Mouse (Mus musculus) CH12.LX (cell line): ENCODE data around the gene Pdcd4. TPM values are rescaled to one million over a fixed set of nuclear protein-coding genes. Genes with fewer than 3 reads are reported as not detected.
"Not testable (repeated sequence)": the region's sequence is repeated elsewhere in the genome, so short reads cannot be mapped to it uniquely, and the experiment has no call there.

Experiments
- DNase-seq: peaks from one replicate; pipeline ENCODE4 v3.0.0-alpha.2; 2013; ENCODE audit errors: extremely low read depth
- H3K27ac ChIP-seq: 2 replicates; pipeline ENCODE4 v1.5.1; 2012; ENCODE audit warnings: low read depth, mild to moderate bottlenecking, control low read depth, moderate library complexity; ENCODE audit not compliant: insufficient read depth
- H3K27me3 ChIP-seq: replicated peaks from 2 replicates; pipeline ENCODE3; 2012; ENCODE audit warnings: inconsistent platforms
- H3K36me3 ChIP-seq, 2 experiments: replicated peaks in 1 of 2; 2 replicates each; pipeline versions ENCODE3 to v1.6.1; 2012; ENCODE audit warnings: inconsistent platforms in 1 of 2, low read length in 1 of 2, mild to moderate bottlenecking in 1 of 2, mixed read lengths in 1 of 2, moderate library complexity in 1 of 2; ENCODE audit not compliant: control insufficient read depth in 1 of 2, insufficient read depth in 1 of 2
- H3K4me1 ChIP-seq, 2 experiments: 2 replicates each; pipeline ENCODE4 v1.6.1; 2012; ENCODE audit warnings: inconsistent platforms in 1 of 2, moderate library complexity in 1 of 2; ENCODE audit not compliant: insufficient read depth in 2 of 2, control insufficient read depth in 1 of 2
- H3K4me2 ChIP-seq: 2 replicates; pipeline ENCODE4 v1.6.1; 2012; ENCODE audit warnings: low read depth, mild to moderate bottlenecking, control low read depth; ENCODE audit not compliant: poor library complexity, insufficient read depth, severe bottlenecking
- H3K4me3 ChIP-seq, 3 experiments: fragments of 150-350 bp in 1 of 3; sonication (generic) in 1 of 3; replicated peaks in 1 of 3; 2 replicates each; pipeline versions ENCODE3 to v1.5.1; 2011 to 2012; ENCODE audit warnings: low read depth in 2 of 3, low read length in 2 of 3, mild to moderate bottlenecking in 2 of 3, moderate library complexity in 2 of 3, control low read depth in 1 of 3, improper control_type of control experiment in 1 of 3, inconsistent platforms in 1 of 3, mixed read lengths in 1 of 3; ENCODE audit not compliant: poor library complexity in 1 of 3
- H3K79me2 ChIP-seq: replicated peaks from 2 replicates; pipeline ENCODE4 v1.6.1; 2012; ENCODE audit warnings: mild to moderate bottlenecking, moderate library complexity; ENCODE audit not compliant: control insufficient read depth, poor library complexity, insufficient read depth, severe bottlenecking; ENCODE audit errors: extremely low read depth
- H3K9ac ChIP-seq: 2 replicates; pipeline ENCODE4 v1.6.1; 2012; ENCODE audit warnings: low read depth, mild to moderate bottlenecking, control low read depth, moderate library complexity; ENCODE audit not compliant: insufficient read depth
- H3K9me3 ChIP-seq: replicated peaks from 2 replicates; pipeline ENCODE3; 2012; ENCODE audit warnings: low read length, inconsistent platforms, mixed read lengths
- BHLHE40 ChIP-seq: IDR thresholded peaks from 2 replicates; pipeline ENCODE4 v1.6.1; 2011; ENCODE audit warnings: mild to moderate bottlenecking, low read depth, low read length, improper control_type of control experiment
- CHD2 ChIP-seq: IDR thresholded peaks from 2 replicates; pipeline ENCODE4 v1.6.1; 2011; ENCODE audit warnings: low read length, improper control_type of control experiment
- CTCF ChIP-seq, 2 experiments: IDR thresholded peaks in 1 of 2; conservative IDR thresholded peaks in 1 of 2; 2 replicates each; pipeline ENCODE4 v1.5.1; 2011 to 2012; ENCODE audit warnings: low read depth in 2 of 2, low read length in 2 of 2, improper control_type of control experiment in 1 of 2, inconsistent platforms in 1 of 2, mild to moderate bottlenecking in 1 of 2, moderate library complexity in 1 of 2
- E2F4 ChIP-seq: IDR thresholded peaks from 2 replicates; pipeline ENCODE4 v1.6.1; 2011; ENCODE audit warnings: low read depth, low read length, improper control_type of control experiment; ENCODE audit not compliant: insufficient replicate concordance
- ETS1 ChIP-seq: conservative IDR thresholded peaks from 2 replicates; pipeline ENCODE4 v1.6.1; 2012; ENCODE audit warnings: low read depth, mild to moderate bottlenecking, inconsistent platforms, low read length, improper control_type of control experiment, moderate library complexity
- MAZ ChIP-seq: IDR thresholded peaks from 2 replicates; pipeline ENCODE4 v1.6.1; 2012; ENCODE audit warnings: low read depth, mild to moderate bottlenecking, inconsistent platforms, low read length, improper control_type of control experiment, moderate library complexity
- MEF2A ChIP-seq: IDR thresholded peaks from 2 replicates; pipeline ENCODE4 v1.6.1; 2014; ENCODE audit warnings: low read depth, mild to moderate bottlenecking, inconsistent platforms, low read length, improper control_type of control experiment, borderline replicate concordance
- POLR2A ChIP-seq: IDR thresholded peaks from 2 replicates; pipeline ENCODE4 v1.6.1; 2011; ENCODE audit warnings: low read depth, mild to moderate bottlenecking, improper control_type of control experiment, low read length
- RAD21 ChIP-seq: IDR thresholded peaks from 2 replicates; pipeline ENCODE4 v1.6.1; 2011; ENCODE audit warnings: low read depth, mild to moderate bottlenecking, low read length, improper control_type of control experiment, moderate library complexity
- SMC3 ChIP-seq: IDR thresholded peaks from 2 replicates; pipeline ENCODE4 v1.6.1; 2011; ENCODE audit warnings: low read depth, low read length, improper control_type of control experiment
- TBP ChIP-seq: conservative IDR thresholded peaks from 2 replicates; pipeline ENCODE4 v1.6.1; 2011; ENCODE audit warnings: low read depth, low read length, improper control_type of control experiment
- TCF12 ChIP-seq: IDR thresholded peaks from 2 replicates; pipeline ENCODE4 v1.6.1; 2014; ENCODE audit warnings: low read depth, mild to moderate bottlenecking, inconsistent platforms, low read length, improper control_type of control experiment
- UBTF ChIP-seq: IDR thresholded peaks from 2 replicates; pipeline ENCODE4 v1.6.1; 2012; ENCODE audit warnings: low read depth, mild to moderate bottlenecking, inconsistent platforms, low read length, improper control_type of control experiment, moderate library complexity
- ZC3H11A ChIP-seq: IDR thresholded peaks from 2 replicates; pipeline ENCODE4 v1.6.1; 2012; ENCODE audit warnings: low read depth, mild to moderate bottlenecking, inconsistent platforms, low read length, improper control_type of control experiment
- ZKSCAN1 ChIP-seq: IDR thresholded peaks from 2 replicates; pipeline ENCODE4 v1.6.1; 2012; ENCODE audit warnings: low read depth, inconsistent platforms, low read length, improper control_type of control experiment, borderline replicate concordance
- dilution Hi-C: fragments of 300-500 bp; cut with MboI; formaldehyde crosslinking; loops from 2 replicates; pipeline ENCODE4 v1.14.3; 2020; ENCODE audit warnings: low sequenced_read_pairs; ENCODE audit not compliant: extremely low pct_unique_long_range_greater_than_20kb, extremely low pct_ligation_motif_present
- in situ Hi-C: fragments of 300-500 bp; cut with MboI; formaldehyde crosslinking; loops from 3 replicates; pipeline ENCODE4 v1.14.3; 2019; ENCODE audit warnings: low sequenced_read_pairs, low pct_ligation_motif_present, low pct_unique_long_range_greater_than_20kb, mixed read lengths
- polyA plus RNA-seq: library from polyadenylated mRNA; unstranded; fragments of >175 nt; gene quantifications from 2 replicates; pipeline ENCODE4 v1.2.1, GENCODE M21; 2012; ENCODE audit warnings: low read depth; ENCODE audit not compliant: insufficient read length
- total RNA-seq, 2 experiments: library from RNA; depleted of rRNA; stranded (reverse); fragments of 300-350 nt in 1 of 2; fragments of >200 nt in 1 of 2; gene quantifications; 2 replicates each; pipeline ENCODE4 v1.2.3; 2012 to 2014

Pdcd4 gene
- total and polyA plus RNA-seq, 3 experiments = 24.4 to 39.0 (median 26.3) TPM

DNA sequence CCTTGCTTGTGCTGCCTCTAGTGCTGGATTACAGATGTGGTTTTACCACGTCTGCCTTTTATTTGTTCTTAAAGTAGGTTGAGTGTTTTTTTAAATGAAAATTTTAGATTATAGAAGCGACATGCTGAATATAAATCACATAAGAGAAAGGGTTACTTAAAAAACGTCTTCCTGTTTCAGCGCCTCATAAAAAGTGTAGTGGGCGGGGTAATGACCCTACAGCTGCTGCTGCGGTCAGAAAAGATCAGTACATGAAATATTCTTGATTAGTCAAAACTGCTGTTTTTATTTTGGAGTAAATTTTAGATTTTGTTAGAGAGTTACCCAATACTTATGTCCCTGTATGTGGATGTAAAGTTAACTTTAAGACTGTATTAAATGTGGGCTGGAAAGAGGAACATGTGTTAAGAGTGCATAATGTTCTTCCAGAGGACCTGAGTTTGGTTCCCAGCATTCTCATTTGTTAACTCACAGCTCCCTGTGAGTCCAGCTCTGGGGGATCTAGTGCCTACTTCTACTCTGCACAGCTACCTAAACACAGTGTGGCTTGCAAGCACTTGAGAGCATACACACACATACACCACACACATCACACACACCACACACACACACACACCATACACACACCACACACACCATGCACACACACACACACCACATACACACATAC lies 14.1 kb downstream of the Pdcd4 start (continued):
- TF ChIP-seq TBP (no peak), TCF12 (no peak), MAZ (no peak), ETS1 (0 out of 2 replicates have a peak, but pooled peaks have one; percentile 12), MEF2A (0 out of 2 replicates have a peak, but pooled peaks have one; percentile 18), SMC3 (no peak; the same call in none of the 2 replicates), E2F4 (0 out of 2 replicates have a peak, but pooled peaks have one; percentile 25), ZKSCAN1 (no peak), UBTF (no peak), CHD2 (no peak), POLR2A (no peak), RAD21 (peak; percentile 16), CTCF (conservative IDR thresholded peaks at IDR 0.05 in 1 of 2, IDR thresholded peaks at IDR 0.05 in 1 of 2; ENCODE audit: low read depth in 2 of 2, low read length in 2 of 2) (peak in 1 of 2 experiments; percentile 37; a peak in 2 of 4 replicates), ZC3H11A (no peak)

- in situ Hi-C loops = loop anchor here (5.0 kb wide), 1 partner anchor 59 kb away; no protein-coding TSS in a partner anchor
- Histone ChIP-seq H3K36me3 (peaks cover 8 to 17% of the 10 kb centered on the region in 2 experiments), H3K27ac (0 out of 2 replicates have a peak overlapping the region, but pooled peaks have one; percentile 25), H3K4me1 (peaks cover 13 to 34% of the 10 kb centered on the region in 2 experiments), H3K79me2 (peaks cover 18% of the 10 kb centered on the region; the same call in 1 of the 2 replicates)
- H3K4me2 ChIP-seq, dilution Hi-C loops, H3K9me3 ChIP-seq, H3K4me3 ChIP-seq, DNase-seq, H3K9ac ChIP-seq, H3K27me3 ChIP-seq: not testable (repeated sequence)
Measured at GRCm38 (mm10) chr19:53906703-53907070, 14.7 kb downstream of the Pdcd4 start.

DNA sequence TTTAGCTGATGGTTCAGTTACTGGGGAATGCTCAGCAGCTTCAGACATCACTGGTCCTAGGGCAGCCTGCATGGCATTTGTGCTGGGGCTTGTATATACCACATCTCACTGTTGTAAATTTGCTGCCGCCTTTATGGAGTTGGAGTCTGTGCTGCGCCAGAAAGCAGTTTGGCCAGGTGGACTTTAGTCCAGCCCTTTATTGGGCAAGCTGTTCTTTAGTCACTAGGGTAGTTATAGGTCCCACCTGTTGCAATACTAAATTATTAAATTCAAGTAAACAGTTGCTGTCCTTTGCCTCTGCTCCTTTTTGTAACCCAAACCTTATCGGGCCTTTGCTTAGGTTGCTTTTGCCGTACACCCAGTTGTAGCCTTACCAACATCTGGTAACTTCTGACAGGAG lies 22.9 kb downstream of the Pdcd4 start:
- Histone ChIP-seq H3K4me1 (no peaks in the 10 kb centered on the region), H3K27ac (no peak overlapping the region), H3K4me2 (no peak overlapping the region), H3K27me3 (no peaks in the 10 kb centered on the region), H3K9ac (no peak overlapping the region), H3K4me3 (no peak overlapping the region), H3K36me3 (peaks cover 43 to 69% of the 10 kb centered on the region in 2 experiments), H3K9me3 (no peaks in the 10 kb centered on the region), H3K79me2 (no peaks in the 10 kb centered on the region)
- DNase-seq = no peak
- TF ChIP-seq MAZ = no peak
- TF ChIP-seq TCF12 = no peak
- TF ChIP-seq TBP = no peak
- TF ChIP-seq BHLHE40 = no peak
- TF ChIP-seq ETS1 = no peak
- in situ Hi-C loops = no loop called here
- dilution Hi-C loops = no loop called here
